Mouse (Mus musculus) neural tube, embryonic 11.5 days (tissue): Measurements from ENCODE around the gene Glrx5. TPM values are rescaled to one million over a fixed set of nuclear protein-coding genes. Genes with fewer than 3 reads are reported as not detected.

ENCODE experiments used
- ATAC-seq: fragments of 200-750 bp; cut with Nextera tagmentation; 2 replicates; pipeline ENCODE4 v1.8.0; 2017; ENCODE audit warnings: moderate number of reproducible peaks, mild to moderate bottlenecking, moderate TSS enrichment, moderate library complexity; ENCODE audit not compliant: insufficient read depth, low FRiP score, low TSS enrichment
- DNase-seq: peaks from one replicate; pipeline ENCODE4 v3.0.0-alpha.2; 2015; ENCODE audit warnings: low spot score
- H3K27ac ChIP-seq: fragments of 300-500 bp; sonication (generic); 2 replicates; pipeline ENCODE4 v1.5.1; 2014; ENCODE audit warnings: low read depth, mild to moderate bottlenecking, low read length
- H3K27me3 ChIP-seq: fragments of 300-500 bp; sonication (generic); 2 replicates; pipeline ENCODE4 v1.6.1; 2014; ENCODE audit warnings: mild to moderate bottlenecking, low read length, mixed read lengths; ENCODE audit not compliant: control insufficient read depth, insufficient read depth
- H3K36me3 ChIP-seq: fragments of 300-500 bp; sonication (generic); 2 replicates; pipeline ENCODE4 v1.6.1; 2014; ENCODE audit warnings: mild to moderate bottlenecking, low read length, moderate library complexity, mixed read lengths; ENCODE audit not compliant: control insufficient read depth, insufficient read depth
- H3K4me1 ChIP-seq: fragments of 300-500 bp; sonication (generic); 2 replicates; pipeline ENCODE4 v1.6.1; 2014; ENCODE audit warnings: low read length, mixed read lengths; ENCODE audit not compliant: control insufficient read depth, insufficient read depth
- H3K4me2 ChIP-seq: fragments of 300-500 bp; sonication (generic); 2 replicates; pipeline ENCODE4 v1.6.1; 2014; ENCODE audit warnings: low read depth, mild to moderate bottlenecking, moderate library complexity
- H3K4me3 ChIP-seq: fragments of 300-500 bp; sonication (generic); 2 replicates; pipeline ENCODE4 v1.5.1; 2014; ENCODE audit warnings: low read depth, low read length
- H3K9ac ChIP-seq: fragments of 300-500 bp; sonication (generic); 2 replicates; pipeline ENCODE4 v1.6.1; 2014; ENCODE audit warnings: mild to moderate bottlenecking, low read length
- H3K9me3 ChIP-seq: fragments of 300-500 bp; sonication (generic); 2 replicates; pipeline ENCODE4 v1.6.1; 2016; ENCODE audit warnings: low read length; ENCODE audit not compliant: control insufficient read depth
- WGBS: fragments of 180-500 bp; shearing (Covaris S2); extraction: QIAGEN DNeasy Blood & Tissue Kit; methylation state at CpG from one replicate; pipeline ENCODE4 v1.1.7; 2014; 5-methylcytosine and 5-hydroxymethylcytosine counted together
- polyA plus RNA-seq: library from polyadenylated mRNA; unstranded; fragments of >200 nt; fragmentation: Nextera tagmentation; extraction: Ambion mirVana; gene quantifications from 2 replicates; pipeline ENCODE4 v1.2.1, GENCODE M21; 2014

Glrx5 gene
- polyA plus RNA-seq, 1 experiment from 2014 or later, result 192 TPM

DNA sequence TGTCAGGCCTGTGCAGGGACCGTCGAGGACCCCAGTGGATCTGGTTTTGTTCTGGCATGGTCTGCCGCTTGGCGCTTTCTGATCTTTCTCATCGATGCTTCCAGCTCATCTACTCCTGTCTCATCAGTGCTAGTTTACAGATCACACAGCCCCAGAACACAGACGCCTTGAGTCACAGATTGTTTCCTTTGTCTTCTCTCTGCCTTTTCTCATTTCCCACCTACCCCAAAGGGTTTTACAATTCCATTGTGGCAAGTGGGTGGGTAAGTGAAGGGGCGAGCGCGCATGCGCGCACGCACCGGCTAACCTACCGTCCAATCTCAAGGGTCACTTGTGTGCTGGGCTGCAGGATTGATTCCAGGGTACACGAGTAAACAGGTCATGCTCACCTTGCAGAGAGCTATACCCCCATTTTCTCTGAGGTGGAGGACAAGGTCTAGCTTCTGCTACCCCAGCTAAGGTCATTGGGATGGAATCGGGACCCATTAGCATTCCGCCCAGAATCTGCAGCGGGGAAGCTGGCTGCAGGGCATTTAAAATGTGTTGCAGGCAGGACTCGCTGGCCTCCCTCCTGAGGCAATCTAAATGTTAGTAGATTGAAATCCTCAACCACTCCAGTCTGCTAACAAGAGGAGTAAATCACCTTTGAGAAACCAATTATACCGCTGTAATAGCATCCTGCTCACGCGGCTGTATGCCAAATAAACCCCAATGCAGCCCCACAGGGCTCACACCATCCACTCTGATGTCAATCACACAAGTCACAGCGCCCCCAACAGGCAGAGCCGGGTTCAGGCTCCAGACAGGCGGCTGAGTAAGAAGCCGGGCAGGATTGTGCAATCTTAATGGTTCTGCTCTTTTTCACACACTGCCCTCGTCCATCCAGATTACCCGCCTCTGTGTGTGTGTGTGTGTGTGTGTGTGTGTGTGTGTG is 31.0 kb downstream of the Glrx5 start:
- Histone ChIP-seq H3K36me3 (no peaks in the 10 kb centered on the region), H3K27ac (no peak overlapping the region), H3K4me1 (no peaks in the 10 kb centered on the region), H3K9me3 (no peaks in the 10 kb centered on the region), H3K4me2 (no peak overlapping the region), H3K4me3 (no peak overlapping the region), H3K9ac (no peak overlapping the region), H3K27me3 (no peaks in the 10 kb centered on the region)
- ATAC-seq, result 0 out of 2 replicates have a peak, but pooled peaks have one; percentile 35
- DNase-seq, result peak; percentile 29
- WGBS, result 51% methylated on average over 28 of the region's 28 CpGs

DNA sequence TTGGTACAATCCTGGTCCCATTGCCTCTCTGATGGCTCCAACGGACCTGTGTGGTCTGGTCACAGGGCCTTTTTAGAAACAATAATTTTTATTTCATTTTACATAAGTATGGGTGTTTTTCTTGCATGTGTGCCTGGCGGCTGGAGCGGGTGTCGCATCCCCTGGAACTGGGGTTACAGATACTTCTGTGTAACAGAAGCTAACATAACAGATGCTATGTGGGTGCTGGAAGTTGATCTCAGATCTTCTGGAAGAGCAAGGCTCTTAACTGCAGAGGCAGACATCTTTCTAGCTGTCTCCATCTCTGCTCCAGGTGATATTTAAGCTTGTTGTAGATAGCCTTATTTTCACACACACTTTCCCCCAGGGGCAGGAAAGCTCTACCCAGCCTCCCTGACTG is 31.7 kb downstream of the Glrx5 start:
- Histone ChIP-seq H3K4me1 (no peaks in the 10 kb centered on the region), H3K4me2 (no peak overlapping the region), H3K9ac (no peak overlapping the region), H3K9me3 (no peaks in the 10 kb centered on the region), H3K36me3 (no peaks in the 10 kb centered on the region), H3K4me3 (no peak overlapping the region), H3K27me3 (no peaks in the 10 kb centered on the region), H3K27ac (no peak overlapping the region)
- DNase-seq (no peak), ATAC-seq (no peak)
- 93% methylated on average over 4 of the region's 4 CpGs for WGBS

- H3K4me2 ChIP-seq, result no peak overlapping the region
- WGBS, result 93% methylated on average over 7 of the region's 7 CpGs
- H3K4me1 ChIP-seq, result no peaks in the 10 kb centered on the region
- no peak for DNase-seq
- no peaks in the 10 kb centered on the region for H3K9me3 ChIP-seq
- H3K36me3 ChIP-seq, result no peaks in the 10 kb centered on the region
- no peak for ATAC-seq
- H3K9ac ChIP-seq, result no peak overlapping the region
- H3K4me3 ChIP-seq, result no peak overlapping the region
- H3K27me3 ChIP-seq, result no peaks in the 10 kb centered on the region
- H3K27ac ChIP-seq, result no peak overlapping the region
These were observed 32.6 kb downstream of the Glrx5 start for GRCm38 (mm10) chr12:105065119-105065518.

DNA sequence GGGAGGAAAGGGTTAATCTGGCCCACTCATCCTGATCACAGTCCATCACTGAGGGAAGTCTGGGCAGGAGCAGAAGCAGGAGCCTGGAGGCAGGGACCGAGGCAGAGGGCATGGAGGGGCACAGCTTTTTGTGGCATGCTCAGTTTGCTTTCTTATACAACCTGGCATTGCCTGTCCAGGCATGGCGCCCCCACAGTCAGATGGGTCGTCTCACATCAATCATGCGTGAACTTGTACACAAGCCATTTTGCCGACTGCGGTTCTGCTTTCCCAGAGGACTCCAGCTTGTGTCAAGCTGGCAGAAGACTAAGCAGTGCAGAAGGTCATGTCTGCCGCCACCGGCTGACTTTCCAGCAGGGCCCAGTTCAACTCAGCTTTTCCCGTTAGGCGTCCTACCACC is 34.0 kb downstream of the Glrx5 start:
- no peak for ATAC-seq
- H3K36me3 ChIP-seq, result no peaks in the 10 kb centered on the region
- H3K4me2 ChIP-seq, result no peak overlapping the region
- no peaks in the 10 kb centered on the region for H3K27me3 ChIP-seq
- no peak overlapping the region for H3K9ac ChIP-seq
- H3K4me1 ChIP-seq, result no peaks in the 10 kb centered on the region
- 74% methylated on average over 10 of the region's 10 CpGs for WGBS
- H3K4me3 ChIP-seq, result no peak overlapping the region
- H3K27ac ChIP-seq, result no peak overlapping the region
- no peaks in the 10 kb centered on the region for H3K9me3 ChIP-seq
- no peak for DNase-seq

DNA sequence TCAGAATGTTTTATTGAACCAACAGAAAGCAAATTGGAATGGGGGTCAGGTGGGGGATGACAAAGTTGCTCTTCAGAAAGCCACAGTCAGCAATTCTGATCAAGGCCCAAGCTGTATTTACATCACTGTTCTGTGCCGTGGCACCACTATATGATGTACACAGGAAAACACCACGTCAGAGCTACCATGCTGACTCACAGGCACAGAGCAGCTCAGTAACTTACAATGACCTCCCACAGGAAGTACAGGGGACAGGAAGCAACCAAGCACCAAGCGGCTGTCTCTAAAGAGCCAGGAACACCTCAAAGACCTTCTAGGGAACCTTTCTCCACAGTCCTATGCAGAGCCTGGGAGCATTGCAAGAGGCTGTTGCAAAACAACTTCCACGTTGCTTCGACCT is 36.4 kb downstream of the Glrx5 start:
- Histone ChIP-seq H3K4me3 (no peak overlapping the region), H3K4me2 (no peak overlapping the region), H3K9me3 (no peaks in the 10 kb centered on the region), H3K4me1 (no peaks in the 10 kb centered on the region), H3K27me3 (no peaks in the 10 kb centered on the region), H3K9ac (no peak overlapping the region), H3K36me3 (no peaks in the 10 kb centered on the region), H3K27ac (no peak overlapping the region)
- DNase-seq (no peak), ATAC-seq (no peak)
- 82% methylated on average over 5 of the region's 5 CpGs for WGBS

DNA sequence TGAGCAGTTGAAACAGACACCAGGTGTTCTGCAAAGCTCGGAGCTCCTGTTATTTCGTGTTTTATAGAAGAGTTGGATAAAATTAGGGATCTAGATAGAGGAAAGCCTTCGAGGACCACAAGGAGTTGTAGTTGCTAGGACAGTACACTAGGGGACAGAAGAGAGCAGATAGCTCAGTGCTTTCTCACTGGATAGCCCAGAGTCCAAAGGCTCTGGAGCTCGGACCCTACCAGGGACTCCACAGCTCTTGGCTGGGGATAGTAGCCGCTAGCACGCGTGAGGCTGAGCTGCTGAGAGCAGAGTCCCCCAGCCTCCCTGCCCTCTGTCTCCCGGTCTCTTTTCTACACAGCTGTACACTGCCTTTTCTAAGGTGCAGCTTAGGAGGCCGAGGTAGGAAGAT is 41.2 kb downstream of the Glrx5 start:
- H3K36me3 ChIP-seq, result no peaks in the 10 kb centered on the region
- no peak overlapping the region for H3K27ac ChIP-seq
- WGBS, result 44% methylated on average over 9 of the region's 9 CpGs
- no peak overlapping the region for H3K4me2 ChIP-seq
- ATAC-seq, result no peak
- H3K9ac ChIP-seq, result no peak overlapping the region
- H3K9me3 ChIP-seq, result no peaks in the 10 kb centered on the region
- H3K4me1 ChIP-seq, result no peaks in the 10 kb centered on the region
- no peaks in the 10 kb centered on the region for H3K27me3 ChIP-seq
- no peak overlapping the region for H3K4me3 ChIP-seq
- DNase-seq, result peak; percentile 24

DNA sequence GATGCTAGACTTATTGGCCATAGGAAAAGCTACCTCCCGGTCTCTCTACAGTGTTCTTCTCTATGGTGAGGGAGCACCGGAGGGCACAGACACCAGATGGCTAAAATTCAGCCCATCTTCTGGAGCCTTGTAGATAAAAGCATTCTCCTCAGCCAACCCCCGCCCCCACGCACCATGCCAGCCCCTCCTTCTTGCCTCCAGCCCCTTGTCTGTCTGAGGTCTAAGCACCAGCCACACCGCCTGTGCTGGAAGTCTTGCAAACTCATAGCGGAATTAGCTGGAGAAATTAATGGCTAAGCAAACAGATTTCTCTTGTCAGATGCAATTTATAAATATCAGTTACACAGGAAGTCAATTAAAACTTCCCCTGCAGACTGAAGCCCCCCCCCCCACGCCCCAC is 43.0 kb downstream of the Glrx5 start:
- H3K36me3 ChIP-seq, result no peaks in the 10 kb centered on the region

GRCm38 (mm10) chr12:105076511-105076910 is 44.0 kb downstream of the Glrx5 start:
- Histone ChIP-seq H3K27ac (no peak overlapping the region), H3K4me3 (no peak overlapping the region)
- WGBS, result 83% methylated on average over 3 of the region's 3 CpGs

More for the DNA sequence above, 43.0 kb downstream of the Glrx5 start:
- Histone ChIP-seq H3K9me3 (no peaks in the 10 kb centered on the region), H3K4me1 (no peaks in the 10 kb centered on the region), H3K27me3 (no peaks in the 10 kb centered on the region), H3K4me3 (no peak overlapping the region), H3K4me2 (no peak overlapping the region), H3K27ac (no peak overlapping the region), H3K9ac (no peak overlapping the region)
- DNase-seq (no peak), ATAC-seq (no peak)
- WGBS, result 68% methylated on average over 7 of the region's 7 CpGs

DNA sequence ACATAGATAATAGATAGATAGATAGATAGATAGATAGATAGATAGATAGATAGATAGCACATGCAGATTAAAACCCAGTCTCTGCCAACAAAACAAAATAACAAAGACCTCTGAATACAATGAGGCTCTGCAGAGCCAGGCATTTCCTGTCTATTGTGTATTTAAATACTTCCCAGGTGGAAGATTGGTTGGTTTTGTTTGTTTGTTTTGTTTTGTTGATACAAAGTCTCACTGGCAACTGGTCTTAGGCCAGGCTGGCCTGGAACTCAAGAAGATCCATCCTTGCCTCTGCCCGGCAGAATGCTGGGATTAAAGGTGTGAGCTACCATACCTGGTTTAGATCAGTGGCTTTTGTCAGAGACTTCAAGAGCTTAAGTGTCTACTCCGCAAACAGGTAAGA is 44.7 kb downstream of the Glrx5 start:
- ATAC-seq, result no peak
- 97% methylated on average over 2 of the region's 2 CpGs for WGBS

More at GRCm38 (mm10) chr12:105076511-105076910, 44.0 kb downstream of the Glrx5 start:
- Histone ChIP-seq H3K27me3 (no peaks in the 10 kb centered on the region), H3K4me1 (no peaks in the 10 kb centered on the region), H3K9ac (no peak overlapping the region), H3K4me2 (no peak overlapping the region), H3K9me3 (no peaks in the 10 kb centered on the region), H3K36me3 (no peaks in the 10 kb centered on the region)
- no peak for DNase-seq
- ATAC-seq, result no peak

More for the DNA sequence above, 44.7 kb downstream of the Glrx5 start:
- DNase-seq, result no peak
- H3K4me3 ChIP-seq, result no peak overlapping the region
- H3K36me3 ChIP-seq, result no peaks in the 10 kb centered on the region
- no peak overlapping the region for H3K4me2 ChIP-seq
- H3K9me3 ChIP-seq, result no peaks in the 10 kb centered on the region
- no peaks in the 10 kb centered on the region for H3K4me1 ChIP-seq
- no peaks in the 10 kb centered on the region for H3K27me3 ChIP-seq
- H3K9ac ChIP-seq, result no peak overlapping the region
- no peak overlapping the region for H3K27ac ChIP-seq
